Mouse (Mus musculus): ENCODE data around the gene Grin3b.

Grin3b gene

GRCm38 (mm10) chr10:80016931-80017330 is 46.4 kb downstream of the Grin3b start:
- no peak for DNase-seq (ENCODE audit: low spot score in 2 of 2)

- DNase-seq (ENCODE audit: low spot score in 2 of 2), result no peak
Measured at GRCm38 (mm10) chr10:80017361-80017760, 46.8 kb downstream of the Grin3b start.

GRCm38 (mm10) chr10:80017771-80018170 is 47.3 kb downstream of the Grin3b start:
- no peak for DNase-seq (ENCODE audit: low spot score in 2 of 2)

DNA sequence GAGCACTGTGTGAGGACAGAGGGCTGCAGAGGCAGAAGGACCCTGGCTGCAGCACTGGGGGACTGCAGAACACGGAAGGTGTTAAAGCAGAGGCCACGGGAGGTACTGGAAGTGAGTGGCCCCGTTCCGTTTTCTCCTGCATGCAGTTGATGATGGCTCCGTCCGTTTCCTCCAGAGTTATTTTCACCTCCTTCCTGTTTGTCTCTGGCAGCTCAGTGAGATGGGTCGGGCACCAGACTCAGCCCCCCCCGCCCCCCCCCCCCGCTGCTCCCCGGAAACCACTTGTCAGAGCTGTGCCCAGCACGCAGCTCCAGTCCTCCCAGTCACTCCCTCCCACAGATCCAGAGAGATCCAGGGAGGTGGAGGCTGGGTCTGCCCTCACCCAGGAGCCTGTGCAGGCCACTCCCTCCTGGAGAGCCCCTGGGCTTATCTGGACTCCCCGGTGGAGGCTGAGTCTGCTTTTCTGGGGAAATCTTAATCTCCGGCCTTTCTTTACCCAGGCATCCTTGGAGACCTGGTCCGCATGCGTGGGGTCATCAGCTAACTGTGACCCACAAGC is 48.3 kb downstream of the Grin3b start:
- no peak for DNase-seq (ENCODE audit: low spot score in 2 of 2)

GRCm38 (mm10) chr10:80019471-80020131 is 49.1 kb downstream of the Grin3b start:
- DNase-seq (ENCODE audit: low spot score in 2 of 2), result no peak

GRCm38 (mm10) chr10:80020191-80020590 is 49.7 kb downstream of the Grin3b start:
- DNase-seq (ENCODE audit: low spot score in 2 of 2), result no peak

GRCm38 (mm10) chr10:80020603-80021319 is 50.2 kb downstream of the Grin3b start:
- DNase-seq (ENCODE audit: low spot score in 2 of 2), result no peak

- DNase-seq (ENCODE audit: low spot score in 2 of 2), result no peak
Measured at GRCm38 (mm10) chr10:80021320-80021641, 50.8 kb downstream of the Grin3b start.

DNA sequence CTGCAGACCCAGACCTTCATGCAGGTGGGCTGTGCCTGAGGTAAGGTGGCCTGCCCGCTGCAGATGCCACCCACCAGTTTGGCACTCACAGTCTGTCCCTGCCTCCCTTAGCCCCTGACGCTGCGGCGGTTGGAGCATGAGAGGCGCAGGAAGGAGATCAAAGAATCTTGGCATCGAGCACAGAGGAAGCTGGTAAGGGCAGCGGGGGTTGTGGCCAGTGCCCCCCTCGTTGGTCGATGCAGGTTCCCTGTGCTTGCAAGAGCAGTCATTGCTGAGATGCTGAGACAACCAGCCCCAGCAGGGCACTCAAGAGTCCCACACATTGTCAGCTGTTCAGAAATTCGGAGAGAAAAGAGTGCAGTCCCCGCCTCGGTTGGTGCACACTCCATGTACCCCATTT is 51.6 kb downstream of the Grin3b start:
- DNase-seq (ENCODE audit: low spot score in 2 of 2), result no peak

DNA sequence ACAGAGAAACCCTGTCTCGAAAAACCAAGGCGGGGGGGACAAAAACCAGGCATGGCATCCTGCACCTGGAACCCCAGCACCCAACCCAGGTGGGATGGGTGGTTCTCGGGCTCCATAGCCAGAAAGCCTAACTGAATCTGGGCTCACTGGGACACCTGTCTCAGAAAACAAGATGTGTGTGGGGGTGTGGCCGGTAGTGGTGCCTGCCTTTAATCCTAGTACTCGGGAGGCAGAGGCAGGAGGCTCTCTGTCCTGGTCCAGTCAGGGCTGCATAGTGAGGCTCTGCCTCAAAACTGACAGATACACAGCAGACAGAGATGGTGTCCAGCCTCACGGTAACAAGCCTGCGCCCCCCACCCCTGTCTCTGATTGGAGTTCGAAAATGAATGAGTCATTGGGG is 52.3 kb downstream of the Grin3b start:
- DNase-seq (ENCODE audit: low spot score in 2 of 2), result no peak

- DNase-seq (ENCODE audit: low spot score in 2 of 2), result no peak
Measured at GRCm38 (mm10) chr10:80023758-80024157, 53.2 kb downstream of the Grin3b start.

GRCm38 (mm10) chr10:80024229-80025043 is 53.9 kb downstream of the Grin3b start:
- DNase-seq (ENCODE audit: low spot score in 2 of 2), result no peak

DNA sequence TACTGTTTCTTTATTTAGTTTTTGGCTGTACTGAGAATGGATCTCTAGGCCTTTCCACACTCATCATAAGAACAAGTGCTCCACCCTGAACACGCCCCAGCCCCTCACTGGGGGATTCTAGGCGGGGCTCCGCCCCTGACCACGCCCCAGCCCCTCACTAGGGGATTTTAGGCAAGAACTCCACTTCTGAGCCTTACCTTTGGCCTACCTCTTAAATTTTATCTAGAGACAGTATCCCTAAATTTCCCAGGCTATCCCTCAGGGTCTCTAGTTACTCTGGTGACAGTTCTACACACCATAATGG is 54.5 kb downstream of the Grin3b start:
- DNase-seq (ENCODE audit: low spot score in 2 of 2), result no peak

DNA sequence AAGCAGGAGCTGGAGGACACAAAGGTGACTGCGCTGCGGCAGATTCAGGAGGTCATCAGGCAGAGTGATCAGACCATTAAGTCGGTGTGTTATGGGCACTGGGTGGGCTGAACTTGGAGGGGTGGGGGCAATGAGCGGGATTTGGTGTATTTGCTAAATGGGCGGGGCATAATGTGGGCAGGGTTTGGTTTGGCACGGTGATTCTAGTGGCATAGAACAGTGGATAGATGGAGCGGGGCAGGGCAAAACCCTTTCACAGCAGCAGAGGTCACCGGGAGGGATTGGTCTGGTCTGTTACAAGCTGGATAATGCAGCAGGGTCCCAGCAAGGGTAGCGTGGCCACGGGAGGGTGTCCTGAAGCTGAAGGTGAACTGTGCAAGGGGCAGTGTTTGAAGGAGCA is 54.9 kb downstream of the Grin3b start:
- no peak for DNase-seq (ENCODE audit: low spot score in 2 of 2)

DNA sequence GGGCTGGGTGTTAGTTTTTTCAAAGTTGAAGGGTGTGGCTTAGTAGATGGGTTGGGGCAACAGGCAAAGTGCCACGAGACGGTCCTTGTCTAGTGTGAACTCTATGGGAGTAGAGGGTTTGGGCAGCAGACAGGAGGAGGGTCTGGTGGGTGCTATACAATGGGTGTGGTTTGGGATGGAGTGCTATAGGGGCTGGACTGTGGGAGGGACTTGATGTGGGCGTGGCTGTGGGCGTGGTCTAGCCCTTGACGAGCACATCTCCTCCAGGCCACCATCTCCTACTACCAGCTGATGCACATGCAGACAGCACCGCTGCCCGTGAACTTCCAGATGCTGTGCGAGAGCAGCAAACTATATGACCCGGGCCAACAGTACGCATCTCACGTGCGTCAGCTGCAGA is 55.4 kb downstream of the Grin3b start:
- DNase-seq (ENCODE audit: low spot score in 2 of 2), result no peak
